Mouse (Mus musculus) heart, adult 2 months (tissue): ENCODE measurements around the gene Rnf123.

Experiments
- CTCF ChIP-seq: fragments of 200-600 bp; IDR thresholded peaks from 2 replicates; pipeline ENCODE4 v1.8.1; 2022; ENCODE audit warnings: antibody characterized with exemption, mild to moderate bottlenecking, moderate library complexity
- POLR2A ChIP-seq: fragments of 200-500 bp; IDR thresholded peaks from 2 replicates; pipeline ENCODE4 v1.6.1; 2011; ENCODE audit warnings: mild to moderate bottlenecking, low read depth, low read length, control low read depth; ENCODE audit not compliant: insufficient read depth

DNA sequence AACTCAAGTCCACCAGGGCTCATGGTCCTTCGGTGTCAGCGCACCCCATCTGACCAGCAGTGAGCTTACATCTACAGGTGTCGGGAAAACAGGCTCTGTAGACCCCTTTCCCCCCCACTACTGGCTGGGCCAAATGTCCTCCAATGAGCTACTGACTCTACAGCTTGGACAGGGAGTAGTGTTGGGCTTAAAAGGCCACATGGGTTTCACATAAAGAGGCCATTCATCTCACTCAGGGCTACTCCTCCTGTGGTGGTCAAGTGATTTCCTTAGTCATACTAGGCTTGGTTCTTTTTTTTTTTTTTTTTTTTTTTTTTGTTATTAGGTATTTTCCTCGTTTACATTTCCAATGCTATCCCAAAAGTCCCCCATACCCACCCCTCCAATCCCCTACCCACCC, 40.8 kb upstream of the Rnf123 start:
- TF ChIP-seq POLR2A: no peak
- no peak for TF ChIP-seq CTCF
